In genomic region chr1:12572770-12573169, GRCm38 (mm10) we compare ENCODE assay signal across 24 mouse cellular contexts.
"Had no signal": no experiment of that assay in that cellular context is flagged by ENCODE, and none has a peak within 500 bp of the region (broad histone marks: within the 10 kb centered on the region; RNA-seq: fewer than 3 reads in every experiment).

No protein-coding gene starts in this region.

- H3K4me1 ChIP-seq: intestine, embryonic 15.5 days had no signal

- ATAC-seq: inflammation-experienced regulatory T-cells, adult 6 months; intestine, embryonic 15.5 days; intestine, postnatal 0 days had no signal

- H3K9me3 ChIP-seq: heart, embryonic 12.5 days; hindbrain, embryonic 10.5 days; hindbrain, embryonic 12.5 days; intestine, embryonic 15.5 days; limb, embryonic 10.5 days; limb, embryonic 12.5 days had no signal

- H3K4me3 ChIP-seq: gastrocnemius, adult 2 months; heart, adult 2 months; heart, embryonic 12.5 days; hindbrain, embryonic 10.5 days; hindbrain, embryonic 12.5 days; intestine, embryonic 15.5 days; left cerebral cortex, adult 2 months; limb, embryonic 10.5 days; limb, embryonic 12.5 days had no signal

- H3K36me3 ChIP-seq: heart, embryonic 12.5 days; hindbrain, embryonic 10.5 days; hindbrain, embryonic 12.5 days; intestine, embryonic 15.5 days; limb, embryonic 10.5 days; limb, embryonic 12.5 days had no signal

- H3K9ac ChIP-seq: heart, embryonic 12.5 days; hindbrain, embryonic 12.5 days; hindbrain, embryonic 14.5 days; intestine, embryonic 15.5 days; limb, embryonic 12.5 days had no signal

- H3K27me3 ChIP-seq: heart, embryonic 12.5 days; hindbrain, embryonic 12.5 days; intestine, embryonic 15.5 days; limb, embryonic 12.5 days had no signal

- DNase-seq: gastrocnemius, adult 2 months; gastrocnemius, postnatal 14 days; gastrocnemius, postnatal 36 days; heart, adult 11 months; heart, adult 2 months; heart, postnatal 10 days; heart, postnatal 4 days; kidney, adult 18-20 months; kidney, adult 8-10 months; kidney, postnatal 10 days; kidney, postnatal 25 days; kidney, postnatal 4 days; liver had no signal

- H3K27ac ChIP-seq: gastrocnemius, adult 2 months; heart, adult 2 months; hindbrain, embryonic 10.5 days; hindbrain, embryonic 12.5 days; hindbrain, embryonic 14.5 days; intestine, embryonic 15.5 days; left cerebral cortex, adult 2 months; limb, embryonic 10.5 days; limb, embryonic 12.5 days had no signal

- H3K4me2 ChIP-seq: heart, embryonic 12.5 days; hindbrain, embryonic 12.5 days; hindbrain, embryonic 14.5 days; intestine, embryonic 15.5 days; limb, embryonic 12.5 days; liver, embryonic 11.5 days had no signal
